In the genomic region with DNA sequence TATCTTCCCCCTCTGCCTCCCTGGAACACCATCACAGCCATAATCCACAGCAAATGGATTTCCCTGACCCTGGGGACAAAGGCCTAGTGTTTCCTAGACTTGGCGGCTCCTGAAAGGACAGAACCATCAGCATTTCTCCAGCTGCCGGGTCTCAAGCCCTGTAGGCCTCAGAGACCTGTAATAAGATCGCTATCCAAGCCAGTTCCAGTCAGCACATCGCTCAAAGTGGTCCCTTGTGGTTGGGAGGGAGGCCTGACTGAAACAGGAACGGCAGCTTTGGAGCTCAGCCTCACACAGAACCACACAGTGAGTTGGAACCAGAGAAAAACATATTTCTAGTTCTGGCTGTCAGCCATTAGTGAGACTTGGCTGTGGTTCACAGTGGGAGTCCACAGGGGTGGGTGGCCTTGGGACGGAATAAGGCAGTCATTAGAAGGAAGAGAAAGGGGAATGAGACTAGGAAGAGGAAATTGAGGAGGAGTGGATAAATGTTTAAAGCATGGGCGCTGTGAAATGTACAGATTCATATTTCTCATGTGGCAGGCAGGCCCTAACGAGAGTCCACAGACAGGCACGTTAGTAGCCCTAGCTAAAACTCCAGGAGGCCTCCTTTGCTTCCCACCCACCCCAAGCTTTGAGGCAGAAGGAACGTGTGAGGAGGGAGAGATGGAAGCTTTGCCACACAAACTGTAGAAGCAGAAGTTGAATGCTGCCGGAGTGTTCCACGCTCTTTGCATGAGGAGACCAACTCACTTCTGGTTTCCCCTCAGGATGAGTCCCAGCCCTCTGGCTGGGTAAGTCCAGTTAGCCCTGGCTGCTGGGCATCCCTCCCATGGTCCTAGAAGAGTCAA, we compare ENCODE assay signal across 9 mouse cellular contexts. TPM values are rescaled to one million over a fixed set of nuclear protein-coding genes. Genes with fewer than 3 reads are reported as not detected.
A peak's percentile ranks its signal among the peaks of the same experiment; 100 is the strongest.
DNase-seq lines count a peak whose midpoint lies in the region; ATAC-seq and TF ChIP-seq lines count a peak whose summit lies in the region.
"Had no signal": no experiment of that assay in that cellular context is flagged by ENCODE, and none has a peak within 500 bp of the region (broad histone marks: within the 10 kb centered on the region; RNA-seq: fewer than 3 reads in every experiment).

No protein-coding gene starts in this region.

- H3K4me3 ChIP-seq in hindbrain, embryonic 15.5 days: no peak overlapping the region

- peak overlapping the region; percentile 74 for H3K27ac ChIP-seq in hindbrain, embryonic 15.5 days (replicated peaks)
- H3K27ac ChIP-seq: macrophage had no signal

- no peaks in the 10 kb centered on the region for H3K9me3 ChIP-seq in hindbrain, embryonic 15.5 days

- intact Hi-C loops in gastrocnemius, postnatal 14 days (cut with DNase I; ENCODE audit: low total_unique reads): no loop called here

- H3K4me1 ChIP-seq in hindbrain, embryonic 15.5 days (replicated peaks): peaks cover 50% of the 10 kb centered on the region

- peak; percentile 75 to 89 for DNase-seq in adrenal gland, adult (ENCODE audit: inconsistent age in 2 of 2, low spot score in 1 of 2)
- peak; percentile 73 for DNase-seq in brain, embryonic 14.5 days (ENCODE audit: low read depth)
- peak; percentile 79 for DNase-seq in gastrocnemius, postnatal 14 days
- peak; percentile 58 for DNase-seq in left cerebral cortex, adult 11 months (ENCODE audit: low spot score)
- peak; percentile 78 for DNase-seq in mesoderm, embryonic 11.5 days (ENCODE audit: low read depth, low spot score)
- DNase-seq in spleen, adult 18-20 months: no peak

- TF ChIP-seq POLR2A in brain, embryonic 14.5 days (IDR thresholded peaks at IDR 0.05; ENCODE audit: borderline replicate concordance, extremely low read depth, insufficient read depth, insufficient read length, poor library complexity, severe bottlenecking): no peak

- peak; percentile 52; the same call in 1 of the 2 replicates for ATAC-seq in hindbrain, embryonic 15.5 days (ENCODE audit: low FRiP score, low read depth)
- ATAC-seq in inflammation-experienced regulatory T-cells, adult 6 months: no peak

- no peaks in the 10 kb centered on the region for H3K27me3 ChIP-seq in hindbrain, embryonic 15.5 days

- H3K9ac ChIP-seq in hindbrain, embryonic 15.5 days: no peak overlapping the region; the same call in 1 of the 2 replicates

- no peak for TF ChIP-seq CTCF in brain, embryonic 14.5 days (IDR thresholded peaks at IDR 0.05; ENCODE audit: borderline replicate concordance, extremely low read depth, insufficient read depth, insufficient read length)

- no peaks in the 10 kb centered on the region for H3K36me3 ChIP-seq in hindbrain, embryonic 15.5 days

- no peak overlapping the region for H3K4me2 ChIP-seq in hindbrain, embryonic 15.5 days

- 34% methylated on average over 12 of the region's 12 CpGs for WGBS in hindbrain, embryonic 15.5 days

RNA-seq across cellular contexts. Expression of gene Phc2, which starts 43.7 kb away (rescaled TPM):
- polyA plus RNA-seq in brain, embryonic 14.5 days (2012; rRNA removed): 193 and 196 TPM in 2 replicates
- 10 to 100 TPM; 27.1 to 27.9 TPM for total RNA-seq in gastrocnemius, postnatal 14 days (2021)
- 67.0 and 71.5 TPM in 2 replicates for polyA plus RNA-seq in hindbrain, embryonic 15.5 days (2015; fragmentation: Nextera tagmentation; extraction: Ambion mirVana)
- 10 to 100 TPM in 2 of 3 experiments, 1 to 10 TPM in 1; 9.9 to 16.1 (median 15.0) TPM for polyA plus RNA-seq in inflammation-experienced regulatory T-cells, adult 6 months (2017; shearing (Covaris generic))

RNA-seq across cellular contexts. Expression of gene A3galt2, which starts 56.9 kb away (rescaled TPM):
- 4.6 and 5.0 TPM in 2 replicates for polyA plus RNA-seq in brain, embryonic 14.5 days (2012; rRNA removed)
- under 1 TPM; 0.06 to 0.18 TPM for total RNA-seq in gastrocnemius, postnatal 14 days (2021)
- polyA plus RNA-seq in hindbrain, embryonic 15.5 days (2015; fragmentation: Nextera tagmentation; extraction: Ambion mirVana): 0.18 and 0.24 TPM in 2 replicates
- polyA plus RNA-seq in inflammation-experienced regulatory T-cells, adult 6 months (2017; shearing (Covaris generic)): under 1 TPM in 2 of 3 experiments, not detected in 1; 0.16 to 0.38 TPM
- polyA plus RNA-seq: macrophage had no signal

Comparison
In these comparisons a context has a peak if more than half of its experiments do, and no peak if none do; other contexts are left out.
1. DNase-seq: peak in adrenal gland, adult (2 of 2), brain, embryonic 14.5 days (single experiment), gastrocnemius, postnatal 14 days (single experiment), left cerebral cortex, adult 11 months (single experiment) and mesoderm, embryonic 11.5 days (single experiment); none in spleen, adult 18-20 months (0 of 2).